Mouse (Mus musculus) lung, postnatal 0 days (tissue): ENCODE data around the gene Lhfp.

Experiments
- CTCF ChIP-seq: IDR thresholded peaks from 2 replicates; pipeline ENCODE4 v1.5.1; 2016; ENCODE audit warnings: antibody characterized with exemption, mild to moderate bottlenecking
- EP300 ChIP-seq: IDR thresholded peaks from 2 replicates; pipeline ENCODE4 v1.6.1; 2016; ENCODE audit warnings: antibody characterized with exemption, mild to moderate bottlenecking, control low read depth

- TF ChIP-seq EP300: no peak
- no peak for TF ChIP-seq CTCF
Observed at GRCm38 (mm10) chr3:53213346-53213745, 172.0 kb downstream of the Lhfp start.
